Mouse (Mus musculus): ENCODE measurements around the gene Phf14. TPM values are rescaled to one million over a fixed set of nuclear protein-coding genes. Genes with fewer than 3 reads are reported as not detected.

Phf14 gene
- polyA plus RNA-seq, 1 experiment = 46.3 TPM

- no peak overlapping the region for H3K4me3 ChIP-seq (ENCODE audit: insufficient read depth, low read length)
- no peak overlapping the region for H3K27ac ChIP-seq (ENCODE audit: insufficient read depth, low read length)
- TF ChIP-seq CTCF (IDR thresholded peaks at IDR 0.05; ENCODE audit: borderline replicate concordance, insufficient read depth, low read length) (no peak), POLR2A (IDR thresholded peaks at IDR 0.05; ENCODE audit: low read depth, low read length) (no peak)
- H3K4me1 ChIP-seq (ENCODE audit: control insufficient read depth, insufficient read depth, low read length) = no peaks in the 10 kb centered on the region
Measured at GRCm38 (mm10) chr6:12014733-12015132, 107.1 kb downstream of the Phf14 start.

DNA sequence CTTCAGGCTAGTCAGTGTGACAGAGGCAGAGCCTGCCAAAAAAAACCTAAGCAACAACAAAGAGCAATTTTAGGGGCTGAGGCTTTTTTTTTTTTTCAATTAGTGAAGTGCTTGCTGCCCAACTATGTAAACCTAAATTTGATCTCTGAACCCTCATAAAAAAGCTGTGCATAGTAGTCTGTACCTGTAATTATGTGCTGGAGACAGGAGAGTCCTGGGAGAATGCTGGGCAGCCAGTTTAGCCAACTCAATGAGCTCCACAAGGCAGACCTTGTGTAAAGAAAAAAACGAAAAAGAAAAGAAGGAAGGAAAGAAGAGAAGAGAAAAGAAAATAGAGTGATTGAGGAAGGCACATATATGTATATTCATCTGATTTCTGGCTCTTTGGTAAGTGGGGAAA lies 112.1 kb downstream of the Phf14 start:
- Histone ChIP-seq H3K27ac (ENCODE audit: insufficient read depth, low read length) (no peak overlapping the region), H3K4me3 (ENCODE audit: insufficient read depth, low read length) (no peak overlapping the region), H3K4me1 (ENCODE audit: control insufficient read depth, insufficient read depth, low read length) (no peaks in the 10 kb centered on the region)
- TF ChIP-seq POLR2A (IDR thresholded peaks at IDR 0.05; ENCODE audit: low read depth, low read length) = no peak
- TF ChIP-seq CTCF (IDR thresholded peaks at IDR 0.05; ENCODE audit: borderline replicate concordance, insufficient read depth, low read length) = no peak

- TF ChIP-seq POLR2A (IDR thresholded peaks at IDR 0.05; ENCODE audit: low read depth, low read length) (no peak), CTCF (IDR thresholded peaks at IDR 0.05; ENCODE audit: borderline replicate concordance, insufficient read depth, low read length) (no peak)
- Histone ChIP-seq H3K4me3 (ENCODE audit: insufficient read depth, low read length) (no peak overlapping the region), H3K4me1 (ENCODE audit: control insufficient read depth, insufficient read depth, low read length) (no peaks in the 10 kb centered on the region), H3K27ac (ENCODE audit: insufficient read depth, low read length) (no peak overlapping the region)
Measured at GRCm38 (mm10) chr6:12020156-12020555, 112.5 kb downstream of the Phf14 start.

DNA sequence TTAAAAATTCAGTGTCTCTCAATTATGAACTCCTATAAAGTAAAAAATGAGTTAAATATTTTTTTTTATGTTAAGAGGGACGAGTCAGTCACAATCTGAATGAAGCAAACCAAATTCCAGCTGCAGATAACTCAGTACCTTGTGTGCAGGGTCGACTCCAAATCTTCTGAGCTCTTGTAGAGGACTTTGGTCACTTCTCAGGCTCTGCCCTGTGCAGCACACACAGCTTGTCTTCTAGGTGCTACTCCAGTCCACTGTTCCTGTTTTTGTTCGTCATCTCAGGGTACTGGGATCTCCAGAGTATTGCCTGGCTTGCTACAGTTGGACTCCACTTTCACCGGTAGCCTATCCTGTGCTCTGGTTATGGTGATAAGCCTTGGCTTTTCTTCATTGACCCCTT lies 113.1 kb downstream of the Phf14 start:
- TF ChIP-seq CTCF (IDR thresholded peaks at IDR 0.05; ENCODE audit: borderline replicate concordance, insufficient read depth, low read length) (no peak), POLR2A (IDR thresholded peaks at IDR 0.05; ENCODE audit: low read depth, low read length) (no peak)
- Histone ChIP-seq H3K4me3 (ENCODE audit: insufficient read depth, low read length) (no peak overlapping the region), H3K4me1 (ENCODE audit: control insufficient read depth, insufficient read depth, low read length) (no peaks in the 10 kb centered on the region), H3K27ac (ENCODE audit: insufficient read depth, low read length) (no peak overlapping the region)

GRCm38 (mm10) chr6:12021480-12021879 lies 113.9 kb downstream of the Phf14 start:
- Histone ChIP-seq H3K4me1 (ENCODE audit: control insufficient read depth, insufficient read depth, low read length) (no peaks in the 10 kb centered on the region), H3K27ac (ENCODE audit: insufficient read depth, low read length) (no peak overlapping the region), H3K4me3 (ENCODE audit: insufficient read depth, low read length) (no peak overlapping the region)
- no peak for TF ChIP-seq CTCF (IDR thresholded peaks at IDR 0.05; ENCODE audit: borderline replicate concordance, insufficient read depth, low read length)
- TF ChIP-seq POLR2A (IDR thresholded peaks at IDR 0.05; ENCODE audit: low read depth, low read length) = no peak

- Histone ChIP-seq H3K4me3 (ENCODE audit: insufficient read depth, low read length) (no peak overlapping the region), H3K4me1 (ENCODE audit: control insufficient read depth, insufficient read depth, low read length) (no peaks in the 10 kb centered on the region), H3K27ac (ENCODE audit: insufficient read depth, low read length) (no peak overlapping the region)
- TF ChIP-seq CTCF (IDR thresholded peaks at IDR 0.05; ENCODE audit: borderline replicate concordance, insufficient read depth, low read length) = no peak
- no peak for TF ChIP-seq POLR2A (IDR thresholded peaks at IDR 0.05; ENCODE audit: low read depth, low read length)
Measured at GRCm38 (mm10) chr6:12023395-12023794, 115.8 kb downstream of the Phf14 start.

- H3K4me3 ChIP-seq (ENCODE audit: insufficient read depth, low read length) = no peak overlapping the region
- H3K4me1 ChIP-seq (ENCODE audit: control insufficient read depth, insufficient read depth, low read length) = no peaks in the 10 kb centered on the region
- no peak overlapping the region for H3K27ac ChIP-seq (ENCODE audit: insufficient read depth, low read length)
- TF ChIP-seq POLR2A (IDR thresholded peaks at IDR 0.05; ENCODE audit: low read depth, low read length) (no peak), CTCF (IDR thresholded peaks at IDR 0.05; ENCODE audit: borderline replicate concordance, insufficient read depth, low read length) (no peak)
Measured at GRCm38 (mm10) chr6:12026804-12027537, 119.4 kb downstream of the Phf14 start.

GRCm38 (mm10) chr6:12034561-12034960 lies 127.0 kb downstream of the Phf14 start:
- Histone ChIP-seq H3K4me3 (ENCODE audit: insufficient read depth, low read length) (no peak overlapping the region), H3K4me1 (ENCODE audit: control insufficient read depth, insufficient read depth, low read length) (no peaks in the 10 kb centered on the region), H3K27ac (ENCODE audit: insufficient read depth, low read length) (no peak overlapping the region)
- no peak for TF ChIP-seq POLR2A (IDR thresholded peaks at IDR 0.05; ENCODE audit: low read depth, low read length)
- TF ChIP-seq CTCF (IDR thresholded peaks at IDR 0.05; ENCODE audit: borderline replicate concordance, insufficient read depth, low read length) = no peak

- Histone ChIP-seq H3K27ac (ENCODE audit: insufficient read depth, low read length) (no peak overlapping the region), H3K4me1 (ENCODE audit: control insufficient read depth, insufficient read depth, low read length) (no peaks in the 10 kb centered on the region), H3K4me3 (ENCODE audit: insufficient read depth, low read length) (no peak overlapping the region)
- TF ChIP-seq CTCF (IDR thresholded peaks at IDR 0.05; ENCODE audit: borderline replicate concordance, insufficient read depth, low read length) = no peak
- no peak for TF ChIP-seq POLR2A (IDR thresholded peaks at IDR 0.05; ENCODE audit: low read depth, low read length)
Measured at GRCm38 (mm10) chr6:12038268-12038667, 130.7 kb downstream of the Phf14 start.

- no peaks in the 10 kb centered on the region for H3K4me1 ChIP-seq (ENCODE audit: control insufficient read depth, insufficient read depth, low read length)
- H3K4me3 ChIP-seq (ENCODE audit: insufficient read depth, low read length) = no peak overlapping the region
- H3K27ac ChIP-seq (ENCODE audit: insufficient read depth, low read length) = no peak overlapping the region
- no peak for TF ChIP-seq CTCF (IDR thresholded peaks at IDR 0.05; ENCODE audit: borderline replicate concordance, insufficient read depth, low read length)
- no peak for TF ChIP-seq POLR2A (IDR thresholded peaks at IDR 0.05; ENCODE audit: low read depth, low read length)
Measured at GRCm38 (mm10) chr6:12052884-12053283, 145.3 kb downstream of the Phf14 start.

Measured in embryonic fibroblast, embryonic 13.5 days (primary cell).